Mouse (Mus musculus) cerebellum, postnatal 36 days (tissue): Measurements from ENCODE around the gene Gm8369.
"Not testable (repeated sequence)": the region's sequence is repeated elsewhere in the genome, so short reads cannot be mapped to it uniquely, and the experiment has no call there.

Experiments
- DNase-seq, 2 experiments: peaks; one replicate each; pipeline ENCODE4 v3.0.0; 2021 to 2022; ENCODE audit warnings: mixed read lengths in 2 of 2

Gm8369 gene

GRCm38 (mm10) chr19:11485746-11486145 lies at the start of gene Gm8369:
Gm8369 (plus strand) TSS chr19:11485938.
- DNase-seq: no peak

DNA sequence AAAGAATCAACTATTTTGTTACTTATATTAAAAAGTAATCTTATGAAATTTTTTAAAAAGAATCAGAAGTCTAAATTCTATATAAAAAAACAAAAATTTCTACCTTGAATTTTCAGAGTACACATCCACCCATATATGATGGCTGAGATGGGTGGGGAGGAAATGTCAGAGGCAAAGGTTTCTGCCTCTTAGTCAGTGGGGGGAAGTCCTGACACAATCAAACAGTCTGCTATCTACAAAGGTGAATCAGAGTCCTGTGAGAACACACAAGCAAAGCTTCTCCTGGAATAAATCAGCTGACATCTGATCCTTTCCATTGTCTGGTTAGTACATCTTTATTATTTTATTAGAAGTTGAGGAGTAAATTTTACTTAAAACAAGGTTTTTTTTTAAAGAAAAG lies 42.4 kb upstream of the Gm8369 start, which contains the start of gene Ms4a4b:
Ms4a4b (plus strand) TSS at position 216 of the 400 bp plus-strand sequence.
- no peak for DNase-seq

- no peak for DNase-seq
These were observed 41.8 kb upstream of the Gm8369 start for GRCm38 (mm10) chr19:11443964-11444363.

DNA sequence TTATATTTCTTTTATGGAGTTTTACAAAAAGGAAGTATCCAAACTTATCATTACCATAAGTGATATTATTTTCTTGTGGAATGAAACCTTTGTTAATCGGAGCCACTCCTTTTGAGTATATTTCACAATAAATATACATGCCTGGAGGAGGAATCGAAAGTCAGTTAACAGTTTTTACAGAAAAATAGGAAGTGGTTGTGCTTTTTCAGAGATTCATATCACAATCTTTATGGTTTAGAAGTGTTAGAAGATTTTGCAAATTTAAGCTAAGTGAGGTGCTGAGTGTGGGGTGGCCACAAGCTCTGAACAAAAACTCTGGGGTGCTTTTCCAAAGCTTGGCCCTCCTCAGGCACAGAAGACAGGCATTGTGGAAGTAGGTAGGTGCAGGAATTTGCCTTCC lies 38.5 kb upstream of the Gm8369 start:
- no peak for DNase-seq

DNA sequence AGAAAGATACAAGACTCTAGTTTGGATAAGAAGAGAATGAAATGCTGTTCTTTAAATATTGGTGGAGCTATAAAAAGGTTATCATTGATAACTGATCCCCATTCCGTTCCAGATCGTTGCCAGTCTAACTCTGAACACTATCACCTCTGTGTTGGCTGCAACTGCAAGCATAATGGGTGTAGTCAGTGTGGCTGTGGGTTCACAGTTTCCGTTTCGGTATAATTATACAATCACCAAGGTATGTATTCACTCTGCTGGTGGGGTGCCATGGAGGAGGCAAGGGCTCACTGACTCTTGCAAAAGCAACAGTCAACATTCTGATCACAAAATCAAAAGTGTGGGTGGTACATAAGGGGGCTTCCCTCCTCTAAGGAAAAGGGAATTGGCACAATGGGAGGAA lies 26.7 kb upstream of the Gm8369 start:
- DNase-seq: not testable (repeated sequence)

GRCm38 (mm10) chr19:11464795-11465194 lies 20.9 kb upstream of the Gm8369 start:
- not testable (repeated sequence) for DNase-seq

DNA sequence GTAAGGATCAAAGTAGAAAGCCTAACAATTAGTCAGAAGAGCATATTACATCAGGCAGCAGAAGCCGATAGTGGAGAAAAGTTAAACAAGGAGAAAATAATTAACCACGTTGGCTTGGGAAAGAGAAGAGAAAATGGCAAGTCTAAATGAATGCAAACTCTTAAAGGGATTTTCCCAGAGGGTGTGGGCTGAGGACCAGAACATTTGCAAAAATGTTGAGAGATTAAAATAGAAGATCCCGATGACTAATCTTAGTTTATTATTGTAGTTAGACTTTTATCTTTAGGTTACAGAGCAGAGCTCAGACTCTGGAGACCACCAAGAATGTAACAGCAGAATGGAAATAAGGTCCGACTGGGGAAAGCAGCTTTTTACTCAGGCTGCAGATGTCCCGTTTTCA lies 19.3 kb upstream of the Gm8369 start:
- no peak for DNase-seq

DNA sequence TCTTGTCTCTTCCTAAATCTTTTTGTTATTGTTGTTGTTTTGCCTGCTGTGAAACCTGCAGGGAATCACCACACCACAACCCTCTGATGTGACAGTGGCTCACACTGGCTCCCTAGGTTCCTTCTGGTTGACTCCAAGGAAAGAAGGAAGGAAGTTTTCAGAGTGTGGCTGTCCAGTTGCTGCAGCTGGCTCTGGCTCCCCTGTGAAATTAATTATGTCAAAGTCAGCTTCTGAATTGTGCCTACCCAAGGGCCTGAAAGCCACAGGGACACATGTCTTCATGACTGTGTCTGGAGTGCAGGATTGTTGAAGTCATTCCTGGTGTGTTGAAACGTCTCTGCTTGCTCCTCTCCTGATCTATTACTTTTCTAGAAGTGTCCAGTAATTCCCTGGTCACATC lies 17.4 kb upstream of the Gm8369 start:
- DNase-seq: not testable (repeated sequence)

- not testable (repeated sequence) for DNase-seq
These were observed 16.5 kb upstream of the Gm8369 start, which contains the start of gene Ms4a6c for GRCm38 (mm10) chr19:11469215-11469614. Ms4a6c (plus strand) TSS chr19:11469366.

DNA sequence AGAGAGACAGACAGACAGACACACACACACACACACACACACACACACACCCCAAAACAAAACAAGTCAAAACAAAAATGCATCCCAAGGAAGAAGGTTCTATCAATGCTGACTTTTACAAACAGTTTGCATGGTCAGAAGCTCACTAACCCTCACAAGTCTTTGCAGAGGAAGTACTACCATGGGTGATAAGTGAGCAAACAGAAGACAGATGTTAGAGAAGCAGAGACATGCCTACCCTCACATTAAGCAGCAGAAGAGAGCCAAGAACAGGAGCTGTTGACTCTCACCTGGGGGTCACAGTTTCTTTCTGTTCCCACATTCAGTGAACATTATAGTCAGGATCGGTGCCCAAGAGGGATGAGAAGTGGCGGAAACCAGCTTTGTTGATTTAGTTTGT lies 6.0 kb upstream of the Gm8369 start:
- DNase-seq: no peak

DNA sequence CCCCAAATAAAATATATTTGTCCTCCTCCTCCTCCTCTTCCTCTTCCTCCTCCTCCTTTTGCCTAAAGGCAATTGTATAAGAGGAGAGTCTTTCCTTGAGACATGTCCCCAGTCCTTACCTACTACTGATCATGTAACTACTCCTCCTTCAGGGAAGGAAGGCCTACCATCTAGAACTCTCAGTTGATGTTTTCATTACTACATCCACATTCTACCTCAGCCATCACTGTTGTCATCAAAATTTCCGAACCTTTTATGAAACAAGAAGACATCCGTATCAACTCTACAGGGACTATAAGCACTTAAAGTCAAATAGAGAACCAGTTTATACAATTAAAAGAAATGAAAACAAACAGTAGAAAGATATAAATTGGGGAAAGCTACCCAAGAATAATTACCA lies 3.1 kb upstream of the Gm8369 start:
- no peak for DNase-seq

GRCm38 (mm10) chr19:11483941-11484340 lies 1.8 kb upstream of the Gm8369 start:
- no peak for DNase-seq

DNA sequence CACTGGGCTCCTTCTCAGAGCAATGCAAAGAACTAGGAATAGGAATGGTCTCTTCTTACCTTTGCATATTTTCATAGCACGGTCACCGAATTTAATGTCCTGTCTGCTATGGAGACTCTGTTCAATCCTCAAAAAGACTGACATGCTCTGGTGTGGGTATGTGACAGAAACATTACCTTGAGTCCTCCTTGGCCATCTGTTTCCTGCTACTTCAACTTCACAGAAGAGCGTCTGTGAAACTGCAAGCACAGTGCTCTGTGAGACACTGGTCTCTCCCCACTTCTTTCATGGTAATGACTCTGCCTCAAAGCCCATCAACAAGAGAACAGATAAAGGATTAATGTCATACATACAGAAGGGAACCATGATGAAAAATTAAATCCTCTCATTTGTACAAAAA lies 1.4 kb upstream of the Gm8369 start:
- DNase-seq: no peak

- no peak for DNase-seq
These were observed 472 bp upstream of the Gm8369 start for GRCm38 (mm10) chr19:11485266-11485665.

GRCm38 (mm10) chr19:11486599-11486998 lies 861 bp downstream of the Gm8369 start:
- no peak for DNase-seq

- DNase-seq: no peak
These were observed 5.9 kb downstream of the Gm8369 start for GRCm38 (mm10) chr19:11491406-11492189.

- DNase-seq: no peak
These were observed 6.9 kb downstream of the Gm8369 start for GRCm38 (mm10) chr19:11492671-11493070.

- no peak for DNase-seq
These were observed 8.8 kb downstream of the Gm8369 start for GRCm38 (mm10) chr19:11494519-11494918.

DNA sequence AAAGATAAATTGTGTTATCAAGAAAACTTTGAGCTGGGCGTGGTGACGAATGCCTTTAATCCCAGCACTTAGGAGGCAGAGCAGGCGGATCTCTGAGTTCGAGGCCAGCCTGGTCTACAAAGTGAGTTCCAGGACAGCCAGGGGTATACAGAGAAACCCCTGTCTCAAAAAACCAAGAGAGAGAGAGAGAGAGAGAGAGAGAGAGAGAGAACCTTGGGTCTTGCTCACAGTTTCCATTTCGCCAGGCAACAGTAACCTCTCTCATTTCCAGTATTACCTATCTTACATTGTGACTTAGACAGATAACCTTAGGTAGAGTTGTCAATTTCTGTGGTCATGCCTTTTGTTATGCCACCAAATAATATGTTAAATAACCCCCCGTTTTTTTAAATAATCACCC lies 10.6 kb downstream of the Gm8369 start:
- no peak for DNase-seq

DNA sequence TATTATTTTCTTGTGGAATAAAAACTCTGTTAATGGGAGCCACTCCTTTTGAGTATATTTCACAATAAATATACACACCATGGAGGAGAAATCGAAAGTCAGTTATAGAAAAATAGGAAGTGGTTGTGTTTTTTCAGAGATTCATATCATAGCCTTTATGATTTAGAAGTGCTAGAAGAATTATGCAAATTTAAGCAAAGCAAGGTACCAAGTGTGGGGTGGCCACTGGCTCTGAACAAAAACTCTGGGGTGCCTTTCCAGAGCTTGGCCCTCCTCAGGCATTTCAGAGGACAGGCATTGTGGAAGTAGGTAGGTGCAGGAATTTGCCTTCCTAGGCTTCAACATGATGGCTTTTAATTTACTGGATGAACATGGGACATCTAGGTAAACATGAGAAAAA lies 11.6 kb downstream of the Gm8369 start:
- not testable (repeated sequence) for DNase-seq

DNA sequence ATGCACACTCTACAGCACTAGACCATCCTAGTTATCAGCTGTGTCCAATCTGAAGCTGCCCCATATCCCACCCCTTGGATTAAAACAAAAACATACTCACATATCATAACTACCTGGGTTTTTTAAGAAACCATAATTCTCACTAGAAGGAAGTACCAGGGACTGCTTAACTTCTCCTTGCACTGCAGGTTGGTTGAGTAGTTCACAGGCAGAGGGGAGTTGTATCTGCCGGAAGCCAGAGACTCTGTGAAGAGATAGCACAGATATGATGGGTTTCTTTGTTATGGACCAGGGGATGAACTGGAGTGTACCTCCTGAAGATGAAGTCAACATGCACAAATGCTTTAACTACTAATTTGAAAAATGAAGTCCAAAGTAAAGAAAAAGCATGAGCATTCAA lies 15.1 kb downstream of the Gm8369 start:
- no peak for DNase-seq

DNA sequence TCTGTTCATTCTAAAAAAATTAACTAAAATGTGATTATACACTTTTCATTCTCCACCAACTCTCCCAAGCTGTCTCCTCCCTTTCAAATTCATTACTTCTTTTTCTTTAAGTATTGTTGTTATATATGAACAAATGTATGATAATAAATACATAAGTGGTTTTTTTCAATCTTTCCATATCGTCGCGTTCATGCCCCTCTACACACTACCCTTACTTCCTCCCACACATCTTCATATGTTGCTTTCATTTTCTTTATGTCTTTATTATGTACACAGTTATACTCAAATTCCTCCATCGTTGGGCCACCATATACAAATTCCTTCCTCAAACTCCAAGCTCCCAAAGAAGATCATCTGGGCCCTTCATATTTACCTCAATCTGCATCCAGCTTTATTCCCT lies 15.6 kb downstream of the Gm8369 start:
- no peak for DNase-seq

DNA sequence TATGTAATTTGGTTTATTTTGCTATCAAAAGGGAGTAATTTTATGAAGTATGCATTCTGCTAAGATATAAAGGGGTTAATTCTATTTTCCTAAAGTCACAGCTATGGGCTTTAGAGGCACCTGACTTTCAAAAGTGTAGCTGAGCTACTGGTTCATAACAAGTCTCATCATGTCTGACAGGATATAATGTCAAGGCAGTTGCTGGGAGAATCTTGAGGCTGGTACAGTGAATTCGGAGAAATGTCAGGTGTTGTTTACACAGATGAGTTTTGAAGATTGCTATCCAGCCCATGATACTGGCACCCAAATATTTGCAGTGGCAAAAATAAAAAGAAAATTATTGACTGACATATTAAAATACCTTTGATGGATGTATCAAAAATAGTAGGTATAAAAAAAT lies 19.1 kb downstream of the Gm8369 start:
- no peak for DNase-seq

GRCm38 (mm10) chr19:11513458-11513857 lies 27.7 kb downstream of the Gm8369 start:
- no peak for DNase-seq

DNA sequence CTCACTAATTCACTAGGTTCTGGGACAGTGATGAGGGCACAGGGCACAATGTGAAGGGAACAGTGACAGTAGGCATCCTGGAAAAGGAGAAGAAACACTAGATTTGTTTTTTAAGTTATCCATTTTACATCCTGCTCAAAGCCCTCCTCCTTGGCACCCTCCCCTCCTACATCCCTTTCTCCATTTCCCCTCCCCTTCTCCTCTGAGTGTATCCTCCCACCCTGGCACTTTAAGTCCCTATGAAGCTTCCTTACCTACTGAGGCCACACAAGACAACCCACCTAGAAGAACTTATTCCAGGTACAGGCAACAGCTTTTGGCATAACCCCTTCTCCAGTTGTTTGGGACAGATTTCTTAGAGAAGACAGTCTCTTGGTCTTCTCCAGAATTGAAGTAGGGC lies 30.5 kb downstream of the Gm8369 start, which contains the start of gene Ms4a6b:
Ms4a6b (plus strand) TSS at position 267 of the 400 bp plus-strand sequence.
- DNase-seq: no peak
